ENCODE assay signal across 8 mouse cellular contexts in genomic region chr6:128121691-128122090, GRCm38 (mm10). TPM values are rescaled to one million over a fixed set of nuclear protein-coding genes. Genes with fewer than 3 reads are reported as not detected.
DNase-seq lines count a peak whose midpoint lies in the region; ATAC-seq and TF ChIP-seq lines count a peak whose summit lies in the region.
"Had no signal": no experiment of that assay in that cellular context is flagged by ENCODE, and none has a peak within 500 bp of the region (broad histone marks: within the 10 kb centered on the region; RNA-seq: fewer than 3 reads in every experiment).

No protein-coding gene starts in this region.

- no peak overlapping the region for H3K9ac ChIP-seq in limb, embryonic 14.5 days (ENCODE audit: low read depth, low read length, severe bottlenecking)
- no peak overlapping the region for H3K9ac ChIP-seq in heart, postnatal 0 days (replicated peaks; ENCODE audit: low read depth, low read length)
- H3K9ac ChIP-seq in midbrain, embryonic 15.5 days: no peak overlapping the region

- H3K27me3 ChIP-seq in limb, embryonic 14.5 days (ENCODE audit: control insufficient read depth, insufficient read depth, low read length): no peaks in the 10 kb centered on the region
- H3K27me3 ChIP-seq in limb, embryonic 10.5 days (ENCODE audit: low read depth, poor library complexity, severe bottlenecking): no peaks in the 10 kb centered on the region
- H3K27me3 ChIP-seq in heart, postnatal 0 days (ENCODE audit: control insufficient read depth, insufficient read depth, low read length): no peaks in the 10 kb centered on the region
- no peaks in the 10 kb centered on the region for H3K27me3 ChIP-seq in midbrain, embryonic 15.5 days (replicated peaks)

- TF ChIP-seq EP300 in heart, postnatal 0 days (IDR thresholded peaks at IDR 0.05; ENCODE audit: low read depth): no peak

- TF ChIP-seq POLR2A in limb, embryonic 14.5 days (IDR thresholded peaks at IDR 0.05; ENCODE audit: borderline replicate concordance, extremely low read depth, insufficient read depth, insufficient read length): no peak

- no peak for TF ChIP-seq CTCF in heart, postnatal 0 days (IDR thresholded peaks at IDR 0.05; ENCODE audit: low read depth)

- ATAC-seq in limb, embryonic 14.5 days (ENCODE audit: low FRiP score, low read depth): no peak
- ATAC-seq in heart, postnatal 0 days (ENCODE audit: insufficient read depth, low read depth): no peak
- no peak for ATAC-seq in midbrain, embryonic 15.5 days (replicated peaks)

- no peaks in the 10 kb centered on the region for H3K9me3 ChIP-seq in limb, embryonic 14.5 days (ENCODE audit: control insufficient read depth, low read length)
- no peaks in the 10 kb centered on the region for H3K9me3 ChIP-seq in limb, embryonic 10.5 days (replicated peaks)
- H3K9me3 ChIP-seq in heart, postnatal 0 days (replicated peaks; ENCODE audit: control insufficient read depth, low read length): no peaks in the 10 kb centered on the region
- no peaks in the 10 kb centered on the region for H3K9me3 ChIP-seq in midbrain, embryonic 15.5 days

- no peak for DNase-seq in limb, embryonic 14.5 days (ENCODE audit: low spot score)
- DNase-seq in limb, embryonic 10.5 days (ENCODE audit: low spot score): no peak
- peak; percentile 26 for DNase-seq in gastrocnemius, postnatal 10 days
- no peak for DNase-seq in heart, postnatal 0 days (ENCODE audit: low spot score)
- peak; percentile 67 for DNase-seq in skeletal muscle tissue, adult 2 months (ENCODE audit: low read depth, low spot score)
- DNase-seq in cerebellum, adult 9-10 months: no peak
- DNase-seq: right cerebral cortex, postnatal 4 days had no signal

- H3K36me3 ChIP-seq in limb, embryonic 14.5 days (ENCODE audit: control insufficient read depth, insufficient read depth, low read length): peaks cover 3% of the 10 kb centered on the region; the same call in 1 of the 2 replicates
- H3K36me3 ChIP-seq in limb, embryonic 10.5 days: peaks cover 23% of the 10 kb centered on the region
- H3K36me3 ChIP-seq in heart, postnatal 0 days (replicated peaks; ENCODE audit: control insufficient read depth, insufficient read depth, low read length): no peaks in the 10 kb centered on the region
- no peaks in the 10 kb centered on the region for H3K36me3 ChIP-seq in midbrain, embryonic 15.5 days (replicated peaks)

- 0 out of 2 replicates have a peak overlapping the region, but pooled peaks have one; percentile 33 for H3K27ac ChIP-seq in limb, embryonic 14.5 days (replicated peaks; ENCODE audit: low read depth, low read length)
- no peak overlapping the region; the same call in 1 of the 2 replicates for H3K27ac ChIP-seq in limb, embryonic 10.5 days
- 0 out of 2 replicates have a peak overlapping the region, but pooled peaks have one; percentile 80 for H3K27ac ChIP-seq in heart, postnatal 0 days (ENCODE audit: low read depth)
- no peak overlapping the region for H3K27ac ChIP-seq in midbrain, embryonic 15.5 days

- no peak overlapping the region for H3K4me3 ChIP-seq in limb, embryonic 14.5 days (replicated peaks; ENCODE audit: low read length)
- no peak overlapping the region for H3K4me3 ChIP-seq in limb, embryonic 10.5 days
- no peak overlapping the region for H3K4me3 ChIP-seq in heart, postnatal 0 days (ENCODE audit: low read depth, low read length)
- H3K4me3 ChIP-seq in midbrain, embryonic 15.5 days: no peak overlapping the region

- H3K4me1 ChIP-seq in limb, embryonic 14.5 days (ENCODE audit: control insufficient read depth, insufficient read depth, low read length): peaks cover 17% of the 10 kb centered on the region
- peaks cover 23% of the 10 kb centered on the region for H3K4me1 ChIP-seq in limb, embryonic 10.5 days
- H3K4me1 ChIP-seq in heart, postnatal 0 days (ENCODE audit: control insufficient read depth, insufficient read depth): peaks cover 56% of the 10 kb centered on the region
- H3K4me1 ChIP-seq in midbrain, embryonic 15.5 days: 0 out of 2 replicates have a peak, but pooled peaks cover 4% of the 10 kb centered on the region

- H3K4me2 ChIP-seq in limb, embryonic 14.5 days (replicated peaks; ENCODE audit: low read depth, low read length, severe bottlenecking): no peak overlapping the region
- no peak overlapping the region for H3K4me2 ChIP-seq in heart, postnatal 0 days (ENCODE audit: low read depth, low read length)
- H3K4me2 ChIP-seq in midbrain, embryonic 15.5 days: no peak overlapping the region

- 81% methylated on average over 5 of the region's 5 CpGs for WGBS in limb, embryonic 14.5 days
- WGBS in limb, embryonic 10.5 days: 88% methylated on average over 5 of the region's 5 CpGs
- 87% methylated on average over 5 of the region's 5 CpGs for WGBS in heart, postnatal 0 days
- WGBS in midbrain, embryonic 15.5 days: 83% methylated on average over 5 of the region's 5 CpGs

RNA-seq across cellular contexts. Expression of gene Tspan9, which starts 21.7 kb away (rescaled TPM):
- 151 and 192 TPM in 2 replicates for polyA plus RNA-seq in limb, embryonic 14.5 days (2012; rRNA removed)
- 134 and 141 TPM in 2 replicates for polyA plus RNA-seq in limb, embryonic 14.5 days (2014; fragmentation: Nextera tagmentation; extraction: Ambion mirVana)
- 61.2 and 78.5 TPM in 2 replicates for polyA plus RNA-seq in limb, embryonic 10.5 days (2016; fragmentation: Nextera tagmentation; extraction: Ambion mirVana)
- total RNA-seq in gastrocnemius, postnatal 10 days (2021): 100 to 1,000 TPM; 109 to 119 TPM
- total RNA-seq in heart, postnatal 0 days (2014; rRNA removed; ENCODE audit: low replicate concordance): 332 and 368 TPM in 2 replicates
- 84.7 and 105 TPM in 2 replicates for polyA plus RNA-seq in heart, postnatal 0 days (2015; fragmentation: Nextera tagmentation; extraction: Ambion mirVana)
- 33.9 and 42.1 TPM in 2 replicates for polyA plus RNA-seq in midbrain, embryonic 15.5 days (2015; fragmentation: Nextera tagmentation; extraction: Ambion mirVana)

Comparison
In these comparisons a context has a peak if more than half of its experiments do, and no peak if none do; other contexts are left out.
1. H3K27ac ChIP-seq: peak in limb, embryonic 14.5 days (single experiment) and heart, postnatal 0 days (single experiment); none in limb, embryonic 10.5 days (single experiment) and midbrain, embryonic 15.5 days (single experiment).
2. DNase-seq: peak in gastrocnemius, postnatal 10 days (single experiment) and skeletal muscle tissue, adult 2 months (single experiment); none in limb, embryonic 14.5 days (single experiment), limb, embryonic 10.5 days (single experiment), heart, postnatal 0 days (single experiment) and cerebellum, adult 9-10 months (single experiment).